Mouse (Mus musculus): ENCODE results near the gene Bcar3. TPM values are rescaled to one million over a fixed set of nuclear protein-coding genes. Genes with fewer than 3 reads are reported as not detected.
A peak's percentile ranks its signal among the peaks of the same experiment; 100 is the strongest.

The Bcar3 gene
- polyA plus RNA-seq, 1 experiment from 2014 or later: 13.7 TPM

GRCm38 (mm10) chr3:122478735-122479134, 184.8 kb downstream of the Bcar3 start:
- no peak overlapping the region for H3K4me3 ChIP-seq (replicated peaks; ENCODE audit: low read length)
- WGBS: 84% methylated on average over 3 of the region's 3 CpGs
- H3K9ac ChIP-seq (ENCODE audit: low read length): no peak overlapping the region
- H3K36me3 ChIP-seq (ENCODE audit: control insufficient read depth, insufficient read depth, low read length): no peaks in the 10 kb centered on the region
- H3K27me3 ChIP-seq (ENCODE audit: control insufficient read depth, insufficient read depth, low read length): no peaks in the 10 kb centered on the region
- no peak overlapping the region for H3K27ac ChIP-seq (ENCODE audit: low read length)
- no peak overlapping the region for H3K4me2 ChIP-seq (ENCODE audit: low read depth, low read length)
- peaks cover 40% of the 10 kb centered on the region for H3K4me1 ChIP-seq (ENCODE audit: control insufficient read depth, insufficient read depth, low read length)
- H3K9me3 ChIP-seq (replicated peaks; ENCODE audit: control insufficient read depth, low read length): no peaks in the 10 kb centered on the region
- ATAC-seq (ENCODE audit: insufficient read depth, low FRiP score): no peak

- Histone ChIP-seq H3K27me3 (ENCODE audit: control insufficient read depth, insufficient read depth, low read length) (no peaks in the 10 kb centered on the region), H3K4me3 (replicated peaks; ENCODE audit: low read length) (no peak overlapping the region), H3K9ac (ENCODE audit: low read length) (no peak overlapping the region), H3K4me2 (ENCODE audit: low read depth, low read length) (no peak overlapping the region), H3K4me1 (ENCODE audit: control insufficient read depth, insufficient read depth, low read length) (peaks cover 32% of the 10 kb centered on the region), H3K36me3 (ENCODE audit: control insufficient read depth, insufficient read depth, low read length) (no peaks in the 10 kb centered on the region), H3K9me3 (replicated peaks; ENCODE audit: control insufficient read depth, low read length) (no peaks in the 10 kb centered on the region), H3K27ac (ENCODE audit: low read length) (no peak overlapping the region)
- WGBS: 59% methylated on average over 8 of the region's 8 CpGs
- no peak for ATAC-seq (ENCODE audit: insufficient read depth, low FRiP score)
These were observed 186.2 kb downstream of the Bcar3 start for GRCm38 (mm10) chr3:122480065-122480675.

GRCm38 (mm10) chr3:122480986-122481385, 187.1 kb downstream of the Bcar3 start:
- no peak overlapping the region for H3K4me2 ChIP-seq (ENCODE audit: low read depth, low read length)
- no peak overlapping the region for H3K4me3 ChIP-seq (replicated peaks; ENCODE audit: low read length)
- no peaks in the 10 kb centered on the region for H3K9me3 ChIP-seq (replicated peaks; ENCODE audit: control insufficient read depth, low read length)
- no peak overlapping the region for H3K27ac ChIP-seq (ENCODE audit: low read length)
- H3K36me3 ChIP-seq (ENCODE audit: control insufficient read depth, insufficient read depth, low read length): no peaks in the 10 kb centered on the region
- 79% methylated on average over 5 of the region's 5 CpGs for WGBS
- no peak for ATAC-seq (ENCODE audit: insufficient read depth, low FRiP score)
- peaks cover 28% of the 10 kb centered on the region for H3K4me1 ChIP-seq (ENCODE audit: control insufficient read depth, insufficient read depth, low read length)
- H3K27me3 ChIP-seq (ENCODE audit: control insufficient read depth, insufficient read depth, low read length): no peaks in the 10 kb centered on the region
- H3K9ac ChIP-seq (ENCODE audit: low read length): no peak overlapping the region

GRCm38 (mm10) chr3:122481891-122482739, 188.2 kb downstream of the Bcar3 start:
- Histone ChIP-seq H3K27ac (ENCODE audit: low read length) (peak overlapping the region; percentile 64; the same call in 1 of the 2 replicates), H3K4me2 (ENCODE audit: low read depth, low read length) (peak overlapping the region; percentile 13; the same call in 1 of the 2 replicates), H3K4me1 (ENCODE audit: control insufficient read depth, insufficient read depth, low read length) (peaks cover 28% of the 10 kb centered on the region), H3K4me3 (replicated peaks; ENCODE audit: low read length) (no peak overlapping the region), H3K27me3 (ENCODE audit: control insufficient read depth, insufficient read depth, low read length) (no peaks in the 10 kb centered on the region), H3K9me3 (replicated peaks; ENCODE audit: control insufficient read depth, low read length) (no peaks in the 10 kb centered on the region), H3K36me3 (ENCODE audit: control insufficient read depth, insufficient read depth, low read length) (no peaks in the 10 kb centered on the region), H3K9ac (ENCODE audit: low read length) (no peak overlapping the region)
- WGBS: 59% methylated on average over 21 of the region's 21 CpGs
- peak; percentile 57; the same call in 1 of the 2 replicates for ATAC-seq (ENCODE audit: insufficient read depth, low FRiP score)

GRCm38 (mm10) chr3:122483066-122483782, 189.3 kb downstream of the Bcar3 start:
- peaks cover 32% of the 10 kb centered on the region for H3K4me1 ChIP-seq (ENCODE audit: control insufficient read depth, insufficient read depth, low read length)
- H3K27ac ChIP-seq (ENCODE audit: low read length): peak overlapping the region; percentile 64
- H3K27me3 ChIP-seq (ENCODE audit: control insufficient read depth, insufficient read depth, low read length): no peaks in the 10 kb centered on the region
- peak overlapping the region; percentile 37 for H3K4me2 ChIP-seq (ENCODE audit: low read depth, low read length)
- ATAC-seq (ENCODE audit: insufficient read depth, low FRiP score): peak; percentile 45; the same call in 1 of the 2 replicates
- no peaks in the 10 kb centered on the region for H3K36me3 ChIP-seq (ENCODE audit: control insufficient read depth, insufficient read depth, low read length)
- peak overlapping the region; percentile 47; the same call in 1 of the 2 replicates for H3K9ac ChIP-seq (ENCODE audit: low read length)
- H3K4me3 ChIP-seq (replicated peaks; ENCODE audit: low read length): peak overlapping the region; percentile 15
- WGBS: 29% methylated on average over 14 of the region's 14 CpGs
- H3K9me3 ChIP-seq (replicated peaks; ENCODE audit: control insufficient read depth, low read length): no peaks in the 10 kb centered on the region

GRCm38 (mm10) chr3:122483783-122484130, 189.8 kb downstream of the Bcar3 start:
- H3K4me3 ChIP-seq (replicated peaks; ENCODE audit: low read length): peak overlapping the region; percentile 15
- H3K36me3 ChIP-seq (ENCODE audit: control insufficient read depth, insufficient read depth, low read length): no peaks in the 10 kb centered on the region
- peak overlapping the region; percentile 64; the same call in 1 of the 2 replicates for H3K27ac ChIP-seq (ENCODE audit: low read length)
- no peaks in the 10 kb centered on the region for H3K27me3 ChIP-seq (ENCODE audit: control insufficient read depth, insufficient read depth, low read length)
- ATAC-seq (ENCODE audit: insufficient read depth, low FRiP score): no peak
- peaks cover 34% of the 10 kb centered on the region for H3K4me1 ChIP-seq (ENCODE audit: control insufficient read depth, insufficient read depth, low read length)
- no peaks in the 10 kb centered on the region for H3K9me3 ChIP-seq (replicated peaks; ENCODE audit: control insufficient read depth, low read length)
- peak overlapping the region; percentile 37 for H3K4me2 ChIP-seq (ENCODE audit: low read depth, low read length)
- 42% methylated on average over 5 of the region's 5 CpGs for WGBS
- peak overlapping the region; percentile 47; the same call in 1 of the 2 replicates for H3K9ac ChIP-seq (ENCODE audit: low read length)

GRCm38 (mm10) chr3:122484301-122484700, 190.4 kb downstream of the Bcar3 start:
- ATAC-seq (ENCODE audit: insufficient read depth, low FRiP score): no peak
- WGBS: 77% methylated on average over 3 of the region's 3 CpGs
- no peak overlapping the region for H3K4me3 ChIP-seq (replicated peaks; ENCODE audit: low read length)
- no peak overlapping the region for H3K4me2 ChIP-seq (ENCODE audit: low read depth, low read length)
- no peaks in the 10 kb centered on the region for H3K36me3 ChIP-seq (ENCODE audit: control insufficient read depth, insufficient read depth, low read length)
- H3K27ac ChIP-seq (ENCODE audit: low read length): no peak overlapping the region
- no peak overlapping the region for H3K9ac ChIP-seq (ENCODE audit: low read length)
- peaks cover 34% of the 10 kb centered on the region for H3K4me1 ChIP-seq (ENCODE audit: control insufficient read depth, insufficient read depth, low read length)
- H3K27me3 ChIP-seq (ENCODE audit: control insufficient read depth, insufficient read depth, low read length): no peaks in the 10 kb centered on the region
- no peaks in the 10 kb centered on the region for H3K9me3 ChIP-seq (replicated peaks; ENCODE audit: control insufficient read depth, low read length)

- H3K27ac ChIP-seq (ENCODE audit: low read length): no peak overlapping the region
- H3K9ac ChIP-seq (ENCODE audit: low read length): no peak overlapping the region
- 85% methylated on average over 4 of the region's 4 CpGs for WGBS
- no peak for ATAC-seq (ENCODE audit: insufficient read depth, low FRiP score)
- no peaks in the 10 kb centered on the region for H3K27me3 ChIP-seq (ENCODE audit: control insufficient read depth, insufficient read depth, low read length)
- no peaks in the 10 kb centered on the region for H3K36me3 ChIP-seq (ENCODE audit: control insufficient read depth, insufficient read depth, low read length)
- H3K4me3 ChIP-seq (replicated peaks; ENCODE audit: low read length): no peak overlapping the region
- H3K4me2 ChIP-seq (ENCODE audit: low read depth, low read length): no peak overlapping the region
- H3K4me1 ChIP-seq (ENCODE audit: control insufficient read depth, insufficient read depth, low read length): peaks cover 29% of the 10 kb centered on the region
- no peaks in the 10 kb centered on the region for H3K9me3 ChIP-seq (replicated peaks; ENCODE audit: control insufficient read depth, low read length)
These were observed 191.8 kb downstream of the Bcar3 start for GRCm38 (mm10) chr3:122485699-122486098.

GRCm38 (mm10) chr3:122486193-122486592, 192.3 kb downstream of the Bcar3 start:
- WGBS: 48% methylated on average over 4 of the region's 4 CpGs
- no peak overlapping the region for H3K4me2 ChIP-seq (ENCODE audit: low read depth, low read length)
- H3K4me3 ChIP-seq (replicated peaks; ENCODE audit: low read length): no peak overlapping the region
- peaks cover 29% of the 10 kb centered on the region for H3K4me1 ChIP-seq (ENCODE audit: control insufficient read depth, insufficient read depth, low read length)
- no peak for ATAC-seq (ENCODE audit: insufficient read depth, low FRiP score)
- no peaks in the 10 kb centered on the region for H3K9me3 ChIP-seq (replicated peaks; ENCODE audit: control insufficient read depth, low read length)
- H3K36me3 ChIP-seq (ENCODE audit: control insufficient read depth, insufficient read depth, low read length): no peaks in the 10 kb centered on the region
- no peak overlapping the region for H3K9ac ChIP-seq (ENCODE audit: low read length)
- H3K27me3 ChIP-seq (ENCODE audit: control insufficient read depth, insufficient read depth, low read length): no peaks in the 10 kb centered on the region
- H3K27ac ChIP-seq (ENCODE audit: low read length): no peak overlapping the region

All from stomach, embryonic 16.5 days (tissue).